Mouse (Mus musculus) liver, embryonic 14.5 days (tissue): ENCODE results near the gene Mettl7b.

ENCODE experiments used
- CTCF ChIP-seq: IDR thresholded peaks from 2 replicates; pipeline ENCODE4 v1.5.1; 2016; ENCODE audit warnings: antibody characterized with exemption, low read depth, control low read depth
- EP300 ChIP-seq: IDR thresholded peaks from 2 replicates; pipeline ENCODE4 v1.6.1; 2016; ENCODE audit warnings: antibody characterized with exemption, low read depth

DNA sequence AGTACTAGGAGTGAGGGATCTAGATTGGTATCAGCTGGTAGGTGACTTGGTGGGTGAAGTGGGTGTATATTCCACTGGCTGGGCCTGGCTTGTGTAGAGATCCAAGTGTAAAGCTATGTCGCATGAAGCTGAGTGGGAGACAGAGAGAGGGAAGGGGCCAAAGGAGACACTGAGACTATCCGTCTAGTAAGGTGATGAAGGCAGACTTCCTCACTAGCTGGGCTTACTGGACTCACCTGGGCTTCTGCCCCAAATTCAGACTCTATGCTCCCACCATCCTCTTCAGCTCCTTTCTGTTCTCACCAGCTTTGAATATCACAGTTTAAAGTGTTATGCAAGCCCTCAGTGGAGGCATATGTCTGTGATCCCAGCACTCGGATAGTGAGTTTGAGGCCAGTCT, 44.1 kb downstream of the Mettl7b start:
- TF ChIP-seq EP300 (no peak), CTCF (no peak)
